Mouse (Mus musculus) stomach, embryonic 14.5 days (tissue): ENCODE results near the gene Rhof. TPM values are rescaled to one million over a fixed set of nuclear protein-coding genes. Genes with fewer than 3 reads are reported as not detected.

Experiments used
- ATAC-seq: fragments of 200-750 bp; cut with Nextera tagmentation; 2 replicates; pipeline ENCODE4 v1.8.0; 2017; ENCODE audit warnings: low read depth, moderate TSS enrichment; ENCODE audit not compliant: insufficient number of reproducible peaks, insufficient read depth, low FRiP score
- H3K27ac ChIP-seq: fragments of 300-500 bp; sonication (generic); 2 replicates; pipeline ENCODE4 v1.5.1; 2014; ENCODE audit warnings: mild to moderate bottlenecking, low read length, moderate library complexity, mixed read lengths
- H3K27me3 ChIP-seq: fragments of 300-500 bp; sonication (generic); 2 replicates; pipeline ENCODE4 v1.6.1; 2014; ENCODE audit warnings: low read length, control low read depth, mixed read lengths; ENCODE audit not compliant: control insufficient read depth, insufficient read depth
- H3K36me3 ChIP-seq: fragments of 300-500 bp; sonication (generic); 2 replicates; pipeline ENCODE4 v1.6.1; 2014; ENCODE audit warnings: mild to moderate bottlenecking, control low read depth, low read length, moderate library complexity, mixed read lengths; ENCODE audit not compliant: control insufficient read depth, insufficient read depth
- H3K4me1 ChIP-seq: fragments of 300-500 bp; sonication (generic); 2 replicates; pipeline ENCODE4 v1.6.1; 2014; ENCODE audit warnings: low read length, control low read depth, mixed read lengths; ENCODE audit not compliant: control insufficient read depth, insufficient read depth
- H3K4me2 ChIP-seq: fragments of 300-500 bp; sonication (generic); replicated peaks from 2 replicates; pipeline ENCODE4 v1.6.1; 2014; ENCODE audit warnings: low read depth, low read length, control low read depth
- H3K4me3 ChIP-seq: fragments of 300-500 bp; sonication (generic); 2 replicates; pipeline ENCODE4 v1.5.1; 2014; ENCODE audit warnings: low read depth, low read length, control low read depth
- H3K9ac ChIP-seq: fragments of 300-500 bp; sonication (generic); replicated peaks from 2 replicates; pipeline ENCODE4 v1.6.1; 2014; ENCODE audit warnings: low read depth, mild to moderate bottlenecking, control low read depth, low read length, moderate library complexity, mixed read lengths
- H3K9me3 ChIP-seq: fragments of 300-500 bp; sonication (generic); 2 replicates; pipeline ENCODE4 v1.6.1; 2016; ENCODE audit warnings: low read depth, low read length, control low read depth; ENCODE audit not compliant: control insufficient read depth
- WGBS: fragments of 180-500 bp; shearing (Covaris S2); extraction: QIAGEN DNeasy Blood & Tissue Kit; methylation state at CpG from one replicate; pipeline ENCODE4 v1.1.7; 2014; 5-methylcytosine and 5-hydroxymethylcytosine counted together
- polyA plus RNA-seq: library from polyadenylated mRNA; unstranded; fragments of >200 nt; fragmentation: Nextera tagmentation; extraction: Ambion mirVana; gene quantifications from 2 replicates; pipeline ENCODE4 v1.2.1, GENCODE M21; 2014

The Rhof gene
- polyA plus RNA-seq, 1 experiment from 2014 or later, result 2.0 TPM

DNA sequence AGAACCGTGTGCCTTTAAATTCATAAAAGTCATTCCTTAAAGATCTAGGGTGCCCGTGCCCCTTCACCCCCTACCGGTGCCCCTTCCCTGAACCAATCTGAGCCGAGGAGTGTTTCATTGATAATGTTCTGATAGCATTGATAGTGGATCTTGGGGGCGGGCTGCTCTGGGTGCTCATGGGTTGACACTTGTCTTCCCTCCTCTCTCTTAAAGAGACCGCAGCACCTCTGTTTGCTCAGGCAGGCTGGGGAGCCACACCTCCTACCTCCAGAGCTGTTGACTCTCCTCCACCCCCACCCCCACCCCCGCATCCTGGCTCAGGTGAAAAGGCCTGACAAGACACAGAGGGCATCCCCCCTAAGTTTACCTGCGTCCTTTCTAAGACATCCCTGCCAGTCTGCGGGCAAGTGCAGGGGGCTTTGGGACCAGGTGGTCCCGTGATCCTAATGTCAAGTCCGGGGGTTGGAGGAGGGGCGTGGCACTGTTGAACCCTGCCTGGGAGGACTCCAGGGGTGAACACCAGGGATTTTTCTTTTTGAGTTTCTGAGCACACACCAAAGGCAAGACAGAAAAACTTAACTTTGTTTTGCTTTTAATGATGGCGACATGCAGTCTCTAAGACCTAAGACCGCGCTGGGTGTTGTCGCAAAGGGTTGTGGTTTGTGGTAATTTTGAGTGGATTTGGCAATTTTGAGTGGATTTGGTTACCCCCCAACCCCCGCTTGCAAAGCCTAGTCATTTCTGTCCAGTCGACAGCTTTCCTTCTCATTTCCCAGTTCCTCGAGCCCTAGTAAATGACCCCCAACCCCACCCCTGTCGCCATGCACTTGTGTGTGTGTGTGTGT is 12.5 kb upstream of the Rhof start:
- Histone ChIP-seq H3K9ac (no peak overlapping the region), H3K27ac (peak overlapping the region; percentile 21; the same call in 1 of the 2 replicates), H3K4me2 (peak overlapping the region; percentile 100), H3K27me3 (no peaks in the 10 kb centered on the region), H3K4me3 (peak overlapping the region; percentile 84), H3K4me1 (peaks cover 37% of the 10 kb centered on the region), H3K36me3 (peaks cover 41% of the 10 kb centered on the region), H3K9me3 (no peaks in the 10 kb centered on the region)
- 28% methylated on average over 20 of the region's 20 CpGs for WGBS
- ATAC-seq, result no peak

DNA sequence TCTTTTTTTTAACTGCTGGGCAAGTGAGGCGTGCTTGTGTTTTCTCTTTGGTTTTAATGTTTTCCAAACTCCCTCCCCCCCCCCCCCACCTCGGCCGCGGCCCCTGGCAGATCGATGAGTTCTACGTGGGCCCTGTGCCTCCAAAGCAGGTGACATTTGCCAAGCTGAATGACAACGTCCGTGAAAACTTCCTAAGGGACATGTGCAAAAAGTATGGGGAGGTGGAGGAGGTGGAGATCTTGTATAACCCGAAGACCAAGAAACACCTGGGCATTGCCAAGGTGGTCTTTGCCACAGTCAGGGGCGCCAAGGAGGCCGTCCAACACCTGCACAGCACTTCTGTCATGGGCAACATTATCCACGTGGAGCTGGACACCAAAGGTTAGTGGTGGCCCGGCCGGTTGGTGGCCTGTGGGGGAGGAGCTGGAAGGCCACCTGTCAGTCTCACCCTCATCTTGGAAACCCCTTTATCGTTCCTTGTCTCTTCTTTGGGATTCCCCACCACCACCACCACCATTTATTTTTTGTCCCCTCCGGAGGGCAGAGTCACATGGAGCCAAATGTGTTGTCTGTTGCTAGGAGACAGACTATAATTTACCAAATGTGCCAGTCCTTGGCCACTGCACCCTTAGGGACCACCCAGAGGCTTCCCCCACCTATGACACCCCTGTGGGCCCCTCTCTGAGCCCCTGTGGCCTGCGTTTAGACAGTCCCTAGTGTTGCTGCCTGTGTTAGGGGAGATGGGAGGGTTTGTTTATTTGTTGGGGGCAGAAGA is 11.7 kb upstream of the Rhof start:
- peaks cover 29% of the 10 kb centered on the region for H3K4me1 ChIP-seq
- H3K27ac ChIP-seq, result peak overlapping the region; percentile 100; the same call in 1 of the 2 replicates
- no peak for ATAC-seq

DNA sequence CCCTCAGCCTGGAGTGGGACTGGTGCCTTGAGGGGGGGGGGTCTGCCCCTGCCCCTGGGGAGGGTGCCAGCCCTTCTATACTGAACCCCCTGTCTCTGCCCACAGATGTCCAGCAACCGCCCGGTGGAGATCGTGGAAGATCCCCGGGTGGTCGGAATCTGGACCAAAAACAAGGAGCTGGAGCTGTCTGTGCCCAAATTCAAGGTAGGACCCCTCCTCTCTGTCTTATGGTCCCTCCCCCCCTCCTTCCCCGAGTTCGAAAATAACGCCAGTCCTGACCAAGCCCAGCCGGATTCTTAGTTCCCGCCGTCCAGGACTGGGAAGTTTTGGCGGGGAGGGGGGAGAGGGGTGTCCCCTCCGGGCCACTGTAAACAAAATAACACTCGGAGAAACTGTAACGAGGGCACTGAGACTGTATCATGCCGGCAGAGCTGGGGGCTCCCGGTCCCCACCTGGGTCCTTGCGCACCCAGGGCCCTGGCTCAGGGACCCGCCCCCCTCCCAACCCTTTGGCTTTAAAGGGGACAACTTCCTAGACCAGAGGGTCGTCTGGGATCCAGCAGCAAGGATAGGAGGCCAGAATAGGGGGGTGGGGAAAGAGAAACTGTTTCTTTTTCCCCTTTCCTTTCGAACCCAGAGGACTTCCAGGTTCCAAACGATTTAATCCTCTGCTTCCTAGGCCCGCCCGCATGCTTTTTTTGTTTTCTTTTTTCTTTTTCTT is 10.9 kb upstream of the Rhof start:
- peak overlapping the region; percentile 84 for H3K4me3 ChIP-seq
- H3K36me3 ChIP-seq, result peaks cover 30% of the 10 kb centered on the region
- H3K9ac ChIP-seq, result peak overlapping the region; percentile 98
- H3K27ac ChIP-seq, result peak overlapping the region; percentile 100
- no peaks in the 10 kb centered on the region for H3K27me3 ChIP-seq
- WGBS, result under 1% methylated on average over 24 of the region's 24 CpGs
- peak overlapping the region; percentile 100 for H3K4me2 ChIP-seq
- no peaks in the 10 kb centered on the region for H3K9me3 ChIP-seq
- peaks cover 22% of the 10 kb centered on the region; the same call in 1 of the 2 replicates for H3K4me1 ChIP-seq
- ATAC-seq, result no peak

More for the DNA sequence above, 11.7 kb upstream of the Rhof start:
- H3K36me3 ChIP-seq, result peaks cover 38% of the 10 kb centered on the region
- no peaks in the 10 kb centered on the region for H3K9me3 ChIP-seq
- peak overlapping the region; percentile 100 for H3K4me2 ChIP-seq
- WGBS, result 4% methylated on average over 17 of the region's 17 CpGs
- no peaks in the 10 kb centered on the region for H3K27me3 ChIP-seq
- H3K4me3 ChIP-seq, result peak overlapping the region; percentile 84
- H3K9ac ChIP-seq, result peak overlapping the region; percentile 30; the same call in 1 of the 2 replicates

DNA sequence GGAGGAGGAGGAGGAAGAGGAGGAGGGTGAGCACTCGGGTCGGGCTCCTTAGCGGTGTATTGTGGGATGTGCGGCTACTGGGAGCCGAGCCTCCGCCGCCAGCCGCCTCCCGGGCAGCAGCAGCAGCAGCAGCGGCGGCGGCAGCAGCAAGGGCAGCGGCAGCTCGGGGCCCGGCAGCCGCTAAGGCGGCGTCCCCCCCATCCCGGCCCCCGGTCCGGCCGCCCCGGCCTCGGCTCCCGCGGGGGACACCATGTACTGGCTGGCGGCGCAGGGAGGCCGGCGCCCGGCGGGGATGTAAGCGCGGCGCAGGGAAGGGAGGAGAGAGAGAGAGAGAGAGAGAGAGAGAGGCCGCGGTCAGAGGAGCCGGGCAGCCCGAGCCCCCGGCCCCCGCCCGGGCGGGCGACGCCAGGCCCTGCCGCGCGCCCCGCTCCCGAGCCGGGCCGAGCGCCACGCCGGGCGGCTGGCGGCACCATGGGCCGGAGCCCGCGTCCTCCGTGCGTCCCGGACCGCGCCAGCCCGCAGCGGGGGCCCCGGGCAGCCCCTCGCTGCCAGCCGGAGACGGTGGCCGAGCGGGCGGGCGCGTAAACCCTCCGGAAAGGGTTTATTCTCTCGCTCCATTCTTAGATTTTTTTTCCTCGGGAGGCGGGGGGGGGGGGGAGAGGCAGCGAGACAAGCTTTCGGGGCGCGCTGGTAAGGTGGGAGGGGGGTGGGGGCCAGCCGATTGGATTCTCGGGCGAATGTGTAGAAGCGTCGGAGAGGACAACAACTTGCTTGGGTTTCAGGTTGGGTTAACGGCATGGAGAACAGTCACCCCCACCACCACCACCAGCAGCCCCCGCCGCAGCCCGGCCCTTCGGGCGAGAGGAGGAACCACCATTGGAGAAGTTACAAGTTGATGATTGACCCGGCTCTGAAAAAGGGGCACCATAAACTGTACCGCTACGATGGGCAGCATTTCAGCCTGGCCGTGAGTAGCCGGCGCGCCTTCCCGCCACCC is 10.0 kb upstream of the Rhof start, which contains the start of gene Setd1b:
TSS of gene Setd1b (plus strand) at position 33 of the 997 bp plus-strand sequence.
- H3K9ac ChIP-seq, result peak within 1 kb of the TSS; percentile 98
- H3K4me3 ChIP-seq, result peak within 1 kb of the TSS; percentile 84
- no peaks in the 10 kb centered on the region for H3K27me3 ChIP-seq
- H3K27ac ChIP-seq, result peak within 1 kb of the TSS; percentile 100
- no peaks in the 10 kb centered on the region for H3K9me3 ChIP-seq
- H3K4me2 ChIP-seq, result peak within 1 kb of the TSS; percentile 100
- WGBS, result under 1% methylated on average over 80 of the region's 103 CpGs
- peaks cover 28% of the 10 kb centered on the region for H3K4me1 ChIP-seq
- H3K36me3 ChIP-seq, result peaks cover 21% of the 10 kb centered on the region
- ATAC-seq, result no peak

DNA sequence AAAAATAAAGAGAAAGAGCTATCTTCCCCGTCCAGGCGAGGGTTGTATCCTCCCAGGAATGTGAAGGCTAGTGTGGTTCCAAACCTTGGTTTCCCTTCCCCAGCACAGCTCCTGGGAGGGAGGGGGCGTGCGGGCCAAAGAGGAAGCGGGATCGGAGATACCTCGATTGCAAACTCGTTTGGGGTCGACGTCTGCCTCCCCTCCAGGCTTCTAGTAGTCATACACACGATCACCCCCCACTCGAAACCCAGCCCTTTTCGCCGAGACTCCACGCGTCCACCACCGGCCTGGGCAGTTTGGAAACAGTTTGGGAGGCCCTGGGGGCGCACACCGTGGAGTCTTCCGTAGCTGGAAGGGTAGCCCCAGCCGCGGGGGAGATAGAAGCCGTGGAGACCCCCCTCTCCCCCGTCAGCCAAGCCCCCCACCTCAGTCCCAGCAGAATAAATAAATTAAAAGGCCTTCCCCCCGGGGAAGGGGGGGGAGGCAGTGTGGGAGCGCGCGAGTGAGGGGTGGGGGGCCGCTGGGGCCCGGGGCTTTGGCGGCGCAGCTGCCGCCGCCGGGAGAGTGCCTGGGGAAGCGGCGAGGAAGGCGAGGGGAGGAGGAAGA is 9.2 kb upstream of the Rhof start:
- WGBS, result under 1% methylated on average over 36 of the region's 38 CpGs
- Histone ChIP-seq H3K9me3 (no peaks in the 10 kb centered on the region), H3K36me3 (peaks cover 13% of the 10 kb centered on the region; the same call in 1 of the 2 replicates), H3K27me3 (no peaks in the 10 kb centered on the region), H3K27ac (peak overlapping the region; percentile 100), H3K4me2 (peak overlapping the region; percentile 100), H3K4me3 (peak overlapping the region; percentile 84), H3K9ac (peak overlapping the region; percentile 98), H3K4me1 (peaks cover 36% of the 10 kb centered on the region)
- no peak for ATAC-seq

DNA sequence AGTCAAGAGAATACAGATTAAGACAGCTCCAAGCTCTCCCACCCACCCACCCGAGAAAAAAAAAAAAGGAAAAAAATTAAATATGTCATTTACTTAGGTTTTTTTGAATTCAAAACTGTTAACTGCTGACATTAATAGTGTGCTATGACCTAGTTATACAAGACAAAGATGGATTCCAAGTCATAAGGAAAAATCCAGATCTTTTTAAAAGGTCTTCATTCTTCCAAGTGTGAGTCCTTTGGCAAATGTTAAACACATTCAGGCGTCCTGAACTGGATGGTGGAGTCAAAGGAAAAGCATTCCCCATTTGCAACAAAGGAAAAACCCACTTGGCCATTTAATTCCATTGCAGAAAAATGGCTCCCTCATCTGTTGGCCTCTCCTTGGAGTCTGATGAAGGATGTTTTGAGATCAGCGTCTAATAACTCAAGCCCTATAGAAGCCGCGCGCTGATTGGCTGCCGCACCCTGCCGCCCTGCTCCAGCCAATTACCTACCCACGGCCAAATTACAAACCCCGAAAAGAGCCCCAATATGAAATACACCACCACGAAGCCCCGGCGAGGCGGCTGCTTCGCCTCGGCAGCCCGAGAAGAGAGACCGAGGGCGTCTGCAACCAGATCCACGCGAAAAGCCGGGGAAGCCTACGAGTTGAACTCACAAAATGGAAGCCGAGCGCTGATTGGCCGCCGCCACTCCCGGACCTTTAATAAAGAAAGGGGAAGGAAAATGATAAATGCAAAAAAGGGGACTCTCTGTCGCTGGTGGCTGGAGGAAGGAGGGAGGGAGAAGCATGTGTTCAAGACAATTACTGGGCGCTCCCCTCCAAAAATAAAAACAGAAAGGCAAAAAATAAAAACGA is 8.4 kb upstream of the Rhof start:
- peak; percentile 42; the same call in 1 of the 2 replicates for ATAC-seq

More for the DNA sequence above, 8.4 kb upstream of the Rhof start:
- WGBS, result under 1% methylated on average over 31 of the region's 31 CpGs
- Histone ChIP-seq H3K4me3 (peak overlapping the region; percentile 84), H3K36me3 (peaks cover 6% of the 10 kb centered on the region; the same call in 1 of the 2 replicates), H3K9me3 (no peaks in the 10 kb centered on the region), H3K27ac (peak overlapping the region; percentile 100), H3K4me2 (peak overlapping the region; percentile 100), H3K27me3 (no peaks in the 10 kb centered on the region), H3K4me1 (peaks cover 40% of the 10 kb centered on the region), H3K9ac (peak overlapping the region; percentile 98)
